Mouse (Mus musculus): ENCODE measurements at regions not wholly inside any gene's neighbourhood (a gene's known extent, or its start where the extent isn't known, plus 50 kb on each side); places are given as distances from the start of the nearest gene placed in this dataset.

GRCm38 (mm10) chr8:10794367-10795189 lies 213.7 kb downstream of the Irs2 start:
- no peak for ATAC-seq (replicated peaks; ENCODE audit: insufficient number of reproducible peaks, low FRiP score, low TSS enrichment, poor library complexity, severe bottlenecking)

DNA sequence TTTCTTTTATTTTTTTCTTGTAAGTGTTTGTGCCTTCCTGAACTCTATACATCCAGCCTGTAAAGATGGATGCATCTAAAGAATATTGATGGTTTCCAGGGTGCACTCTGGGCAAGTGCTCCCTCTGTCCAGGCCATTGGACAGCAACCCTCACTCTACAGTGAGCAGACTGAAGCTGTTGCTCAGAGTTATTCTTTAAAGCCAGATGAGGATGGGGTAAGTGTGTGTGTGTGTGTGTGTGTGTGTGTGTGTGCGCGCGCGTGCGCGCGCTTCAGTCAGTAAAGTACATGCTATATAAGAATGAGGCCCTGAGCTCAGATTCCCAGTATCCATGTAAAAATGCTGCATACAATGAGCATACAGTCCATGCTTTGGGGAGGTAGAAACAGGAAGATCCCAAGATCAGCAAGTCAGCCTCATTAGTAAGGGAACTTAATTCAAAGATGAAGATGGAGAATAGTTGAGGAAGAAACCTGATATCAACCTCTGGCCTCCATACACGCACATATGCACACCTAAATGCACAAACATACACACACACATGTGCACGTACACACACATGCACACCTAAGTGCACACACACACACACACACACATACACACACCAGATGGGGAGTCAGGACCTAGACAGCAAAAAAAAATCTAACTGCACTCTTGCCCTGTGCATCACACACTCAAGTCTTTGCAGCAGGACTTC lies 214.4 kb downstream of the Irs2 start:
- ATAC-seq (replicated peaks; ENCODE audit: insufficient number of reproducible peaks, low FRiP score, low TSS enrichment, poor library complexity, severe bottlenecking): no peak

GRCm38 (mm10) chr8:10788496-10789200 lies 219.6 kb downstream of the Irs2 start:
- ATAC-seq (replicated peaks; ENCODE audit: insufficient number of reproducible peaks, low FRiP score, low TSS enrichment, poor library complexity, severe bottlenecking): no peak

DNA sequence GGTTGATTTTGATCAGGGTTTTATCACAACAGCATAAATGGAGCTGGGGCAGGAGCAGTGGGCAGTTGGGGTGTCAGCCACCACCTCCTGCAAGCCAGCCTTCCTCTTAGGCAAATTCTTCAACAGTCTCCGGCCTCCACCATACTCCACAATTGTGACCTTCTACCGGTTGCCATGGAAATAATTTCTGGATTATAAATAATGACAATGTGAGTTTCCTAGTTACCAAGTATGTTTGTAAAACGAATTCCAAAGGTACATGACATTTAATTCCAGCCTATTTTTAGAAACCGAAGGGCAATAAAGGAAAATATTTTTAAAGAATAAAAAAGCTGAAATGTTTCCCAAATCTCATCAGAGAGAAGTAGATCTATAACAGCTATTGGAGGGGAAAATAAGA lies 222.5 kb downstream of the Irs2 start:
- no peak for ATAC-seq (replicated peaks; ENCODE audit: insufficient number of reproducible peaks, low FRiP score, low TSS enrichment, poor library complexity, severe bottlenecking)

- ATAC-seq (replicated peaks; ENCODE audit: insufficient number of reproducible peaks, low FRiP score, low TSS enrichment, poor library complexity, severe bottlenecking): no peak
These were observed 222.9 kb downstream of the Irs2 start for GRCm38 (mm10) chr8:10785311-10785710.

GRCm38 (mm10) chr8:10784481-10784880 lies 223.8 kb downstream of the Irs2 start:
- ATAC-seq (replicated peaks; ENCODE audit: insufficient number of reproducible peaks, low FRiP score, low TSS enrichment, poor library complexity, severe bottlenecking): no peak

GRCm38 (mm10) chr8:10781860-10782259 lies 226.4 kb downstream of the Irs2 start:
- no peak for ATAC-seq (replicated peaks; ENCODE audit: insufficient number of reproducible peaks, low FRiP score, low TSS enrichment, poor library complexity, severe bottlenecking)

DNA sequence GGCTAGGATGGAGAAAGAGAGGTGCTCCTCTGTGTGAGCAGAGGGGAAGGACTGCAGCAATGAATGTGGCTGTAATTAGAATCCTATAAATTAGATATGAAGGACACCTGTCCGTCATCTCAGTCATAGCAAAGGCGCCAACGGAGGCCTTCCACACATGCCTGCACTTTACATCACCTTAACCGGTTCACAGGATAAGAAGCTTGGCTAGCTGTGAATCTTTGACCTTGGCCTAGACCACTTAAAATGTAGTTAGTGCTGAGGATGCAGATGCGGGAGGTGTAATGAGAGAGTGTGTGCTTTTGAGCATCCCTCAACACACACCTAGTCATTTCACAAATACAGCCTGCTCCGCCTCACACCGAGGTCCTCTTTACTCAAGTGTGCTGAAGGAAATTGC lies 228.6 kb downstream of the Irs2 start:
- no peak for ATAC-seq (replicated peaks; ENCODE audit: insufficient number of reproducible peaks, low FRiP score, low TSS enrichment, poor library complexity, severe bottlenecking)

- ATAC-seq (replicated peaks; ENCODE audit: insufficient number of reproducible peaks, low FRiP score, low TSS enrichment, poor library complexity, severe bottlenecking): no peak
These were observed 232.9 kb downstream of the Irs2 start for GRCm38 (mm10) chr8:10775202-10776010.

DNA sequence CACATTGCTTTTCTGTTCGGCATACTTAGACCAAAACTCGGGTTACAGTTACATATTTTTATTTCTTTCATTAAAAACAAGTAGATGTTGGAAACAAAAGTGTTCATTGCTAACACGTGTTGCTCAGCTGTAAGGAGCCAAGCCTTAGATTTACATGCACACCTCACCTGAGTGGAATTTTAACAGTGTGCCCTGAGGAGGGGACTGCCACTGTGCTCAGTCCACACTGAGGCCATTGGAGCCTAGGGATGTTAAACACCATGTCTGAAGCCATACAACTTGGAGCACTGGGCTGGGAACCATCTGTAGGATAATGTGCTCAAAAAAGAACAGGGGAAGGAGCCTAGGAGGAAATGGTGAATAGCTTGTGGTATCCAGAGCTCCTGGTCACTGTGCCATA lies 233.5 kb downstream of the Irs2 start:
- ATAC-seq (replicated peaks; ENCODE audit: insufficient number of reproducible peaks, low FRiP score, low TSS enrichment, poor library complexity, severe bottlenecking): no peak

GRCm38 (mm10) chr8:10768181-10768580 lies 240.1 kb downstream of the Irs2 start:
- ATAC-seq (replicated peaks; ENCODE audit: insufficient number of reproducible peaks, low FRiP score, low TSS enrichment, poor library complexity, severe bottlenecking): no peak

- ATAC-seq (replicated peaks; ENCODE audit: insufficient number of reproducible peaks, low FRiP score, low TSS enrichment, poor library complexity, severe bottlenecking): no peak
These were observed 244.4 kb downstream of the Irs2 start for GRCm38 (mm10) chr8:10763907-10764306.

- ATAC-seq (replicated peaks; ENCODE audit: insufficient number of reproducible peaks, low FRiP score, low TSS enrichment, poor library complexity, severe bottlenecking): no peak
These were observed 246.5 kb downstream of the Irs2 start for GRCm38 (mm10) chr8:10761694-10762305.

- no peak for ATAC-seq (replicated peaks; ENCODE audit: insufficient number of reproducible peaks, low FRiP score, low TSS enrichment, poor library complexity, severe bottlenecking)
These were observed 247.2 kb downstream of the Irs2 start for GRCm38 (mm10) chr8:10760851-10761693.

DNA sequence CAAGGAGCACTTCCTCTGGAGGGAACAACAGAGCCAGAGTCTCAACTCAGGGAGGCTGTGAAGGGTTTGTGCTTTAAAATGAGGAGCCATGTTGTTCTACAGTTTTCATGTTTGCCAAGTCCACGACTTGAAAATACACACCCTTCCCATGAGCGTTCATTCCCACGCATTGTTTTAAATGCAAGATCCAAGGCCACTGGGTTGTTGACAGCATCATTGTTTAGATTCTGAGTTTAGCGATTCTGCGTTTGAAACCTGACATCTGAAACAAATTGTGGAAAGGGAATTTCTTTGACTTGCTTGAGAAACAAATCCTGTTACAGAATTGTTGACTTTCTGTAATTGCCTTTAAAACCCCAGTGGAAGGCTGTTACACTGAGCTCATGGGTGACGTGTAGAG lies 248.0 kb downstream of the Irs2 start:
- no peak for ATAC-seq (replicated peaks; ENCODE audit: insufficient number of reproducible peaks, low FRiP score, low TSS enrichment, poor library complexity, severe bottlenecking)

- no peak for ATAC-seq (replicated peaks; ENCODE audit: insufficient number of reproducible peaks, low FRiP score, low TSS enrichment, poor library complexity, severe bottlenecking)
These were observed 250.1 kb downstream of the Irs2 start for GRCm38 (mm10) chr8:10758151-10758550.

GRCm38 (mm10) chr8:10754986-10755308 lies 253.3 kb downstream of the Irs2 start:
- no peak for ATAC-seq (replicated peaks; ENCODE audit: insufficient number of reproducible peaks, low FRiP score, low TSS enrichment, poor library complexity, severe bottlenecking)
